Mouse (Mus musculus) embryo, embryonic 10 days (tissue): ENCODE measurements at regions not wholly inside any gene's neighbourhood (a gene's known extent, or its start where the extent isn't known, plus 50 kb on each side); places are given as distances from the start of the nearest gene placed in this dataset.

Experiments used
- DNase-seq: peaks from one replicate; pipeline ENCODE4 v3.0.0-alpha.2; 2015; ENCODE audit warnings: low spot score

GRCm38 (mm10) chr6:14298167-14298566 is 426.8 kb upstream of the 2610001J05Rik start:
- DNase-seq: no peak

- DNase-seq: no peak
Measured at GRCm38 (mm10) chr6:14297428-14297827, 426.1 kb upstream of the 2610001J05Rik start.

- DNase-seq: no peak
Measured at GRCm38 (mm10) chr6:14290843-14291242, 419.5 kb upstream of the 2610001J05Rik start.

- no peak for DNase-seq
Measured at GRCm38 (mm10) chr6:14281476-14281875, 410.2 kb upstream of the 2610001J05Rik start.

GRCm38 (mm10) chr6:14261941-14262340 is 390.6 kb upstream of the 2610001J05Rik start:
- no peak for DNase-seq

GRCm38 (mm10) chr6:14240331-14240730 is 369.0 kb upstream of the 2610001J05Rik start:
- DNase-seq: no peak

- DNase-seq: no peak
Measured at GRCm38 (mm10) chr6:14239151-14239550, 367.8 kb upstream of the 2610001J05Rik start.

GRCm38 (mm10) chr6:14230823-14231222 is 359.5 kb upstream of the 2610001J05Rik start:
- no peak for DNase-seq

- DNase-seq: peak; percentile 71
Measured at GRCm38 (mm10) chr6:14207509-14207908, 336.2 kb upstream of the 2610001J05Rik start.

- no peak for DNase-seq
Measured at GRCm38 (mm10) chr6:14197107-14197506, 325.8 kb upstream of the 2610001J05Rik start.

GRCm38 (mm10) chr6:14195351-14195750 is 324.0 kb upstream of the 2610001J05Rik start:
- DNase-seq: no peak

- DNase-seq: no peak
Measured at GRCm38 (mm10) chr6:14191387-14192023, 320.2 kb upstream of the 2610001J05Rik start.

- DNase-seq: no peak
Measured at GRCm38 (mm10) chr6:14185921-14186420, 314.7 kb upstream of the 2610001J05Rik start.

- DNase-seq: no peak
Measured at GRCm38 (mm10) chr6:14147370-14147769, 276.1 kb upstream of the 2610001J05Rik start.

GRCm38 (mm10) chr6:14146394-14146793 is 275.1 kb upstream of the 2610001J05Rik start:
- DNase-seq: no peak

- no peak for DNase-seq
Measured at GRCm38 (mm10) chr6:14142107-14142751, 270.9 kb upstream of the 2610001J05Rik start.

- DNase-seq: no peak
Measured at GRCm38 (mm10) chr6:14130392-14131144, 259.2 kb upstream of the 2610001J05Rik start.

- DNase-seq: no peak
Measured at GRCm38 (mm10) chr6:14129394-14129793, 258.1 kb upstream of the 2610001J05Rik start.

- DNase-seq: no peak
Measured at GRCm38 (mm10) chr6:14122311-14122710, 251.0 kb upstream of the 2610001J05Rik start.

- no peak for DNase-seq
Measured at GRCm38 (mm10) chr6:14121479-14121878, 250.2 kb upstream of the 2610001J05Rik start.

GRCm38 (mm10) chr6:14094907-14095306 is 223.6 kb upstream of the 2610001J05Rik start:
- peak; percentile 7 for DNase-seq

- no peak for DNase-seq
Measured at GRCm38 (mm10) chr6:14081884-14082283, 210.6 kb upstream of the 2610001J05Rik start.

- no peak for DNase-seq
Measured at GRCm38 (mm10) chr6:14063735-14064134, 192.4 kb upstream of the 2610001J05Rik start.
